Mouse (Mus musculus): Measurements from ENCODE around the gene Sik1. TPM values are rescaled to one million over a fixed set of nuclear protein-coding genes. Genes with fewer than 3 reads are reported as not detected.

Gene Sik1
- total RNA-seq, 2 experiments from 2014 or later: 124 to 127 TPM

GRCm38 (mm10) chr17:31831866-31832576 is 23.6 kb downstream of the Sik1 start:
- no peak for DNase-seq

GRCm38 (mm10) chr17:31831097-31831865 is 24.3 kb downstream of the Sik1 start:
- DNase-seq: no peak

- DNase-seq: no peak
Measured at GRCm38 (mm10) chr17:31830506-31831075, 25.0 kb downstream of the Sik1 start.

- DNase-seq: no peak
Measured at GRCm38 (mm10) chr17:31828916-31829315, 26.7 kb downstream of the Sik1 start.

GRCm38 (mm10) chr17:31828118-31828517 is 27.5 kb downstream of the Sik1 start:
- DNase-seq: peak; percentile 36 to 58

GRCm38 (mm10) chr17:31827206-31827605 is 28.4 kb downstream of the Sik1 start:
- peak; percentile 68 to 87 for DNase-seq

- DNase-seq: peak; percentile 74 to 80
Measured at GRCm38 (mm10) chr17:31826669-31827068, 28.9 kb downstream of the Sik1 start.

GRCm38 (mm10) chr17:31825678-31826077 is 29.9 kb downstream of the Sik1 start:
- no peak for DNase-seq

GRCm38 (mm10) chr17:31824812-31825211 is 30.8 kb downstream of the Sik1 start:
- DNase-seq: no peak

- no peak for DNase-seq
Measured at GRCm38 (mm10) chr17:31821136-31821933, 34.3 kb downstream of the Sik1 start.

- DNase-seq: no peak
Measured at GRCm38 (mm10) chr17:31820099-31820846, 35.3 kb downstream of the Sik1 start.

GRCm38 (mm10) chr17:31819372-31819771 is 36.2 kb downstream of the Sik1 start:
- no peak for DNase-seq

- DNase-seq: no peak
Measured at GRCm38 (mm10) chr17:31817815-31818214, 37.8 kb downstream of the Sik1 start.

- DNase-seq: no peak
Measured at GRCm38 (mm10) chr17:31817203-31817602, 38.4 kb downstream of the Sik1 start.

GRCm38 (mm10) chr17:31814848-31815247 is 40.8 kb downstream of the Sik1 start:
- DNase-seq: no peak

- DNase-seq: no peak
Measured at GRCm38 (mm10) chr17:31813938-31814622, 41.5 kb downstream of the Sik1 start.

- no peak for DNase-seq
Measured at GRCm38 (mm10) chr17:31811333-31811732, 44.3 kb downstream of the Sik1 start.

GRCm38 (mm10) chr17:31809894-31810293 is 45.7 kb downstream of the Sik1 start:
- DNase-seq: no peak

- no peak for DNase-seq
Measured at GRCm38 (mm10) chr17:31809136-31809535, 46.5 kb downstream of the Sik1 start.

- DNase-seq: peak; percentile 63 to 66
Measured at GRCm38 (mm10) chr17:31808082-31808875, 47.3 kb downstream of the Sik1 start.
